Mouse (Mus musculus): ENCODE results near the gene Gm10226. TPM values are rescaled to one million over a fixed set of nuclear protein-coding genes. Genes with fewer than 3 reads are reported as not detected.
"Not testable (repeated sequence)": the region's sequence is repeated elsewhere in the genome, so short reads cannot be mapped to it uniquely, and the experiment has no call there.

The Gm10226 gene
- 12.7 TPM in 1 of 2 replicates, not detected in the other for total RNA-seq (2014; fragmentation: Nextera tagmentation)
- total RNA-seq (2017), result 69.3 TPM in 1 of 2 replicates, not detected in the other

DNA sequence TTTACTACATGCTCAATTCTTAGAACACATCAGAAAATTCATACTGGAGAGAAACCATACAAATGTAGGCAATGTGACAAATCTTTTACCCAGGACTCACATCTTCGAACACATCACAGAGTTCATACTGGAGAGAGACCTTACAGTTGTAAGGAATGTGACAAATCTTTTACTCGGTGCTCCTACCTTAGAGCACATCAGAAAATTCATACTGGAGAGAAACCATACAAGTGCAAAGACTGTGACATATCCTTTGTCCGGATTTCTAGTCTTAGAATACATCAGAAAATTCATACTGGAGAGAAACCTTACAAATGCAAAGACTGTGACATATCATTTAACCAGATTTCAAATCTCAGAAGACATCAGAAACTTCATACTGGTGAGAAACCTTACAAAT lies at the start of gene Gm10226:
Gene Gm10226 (plus strand): TSS at position 301 of the 400 bp plus-strand sequence.
- no peak for ATAC-seq (replicated peaks; ENCODE audit: low FRiP score, low TSS enrichment, poor library complexity, severe bottlenecking)

DNA sequence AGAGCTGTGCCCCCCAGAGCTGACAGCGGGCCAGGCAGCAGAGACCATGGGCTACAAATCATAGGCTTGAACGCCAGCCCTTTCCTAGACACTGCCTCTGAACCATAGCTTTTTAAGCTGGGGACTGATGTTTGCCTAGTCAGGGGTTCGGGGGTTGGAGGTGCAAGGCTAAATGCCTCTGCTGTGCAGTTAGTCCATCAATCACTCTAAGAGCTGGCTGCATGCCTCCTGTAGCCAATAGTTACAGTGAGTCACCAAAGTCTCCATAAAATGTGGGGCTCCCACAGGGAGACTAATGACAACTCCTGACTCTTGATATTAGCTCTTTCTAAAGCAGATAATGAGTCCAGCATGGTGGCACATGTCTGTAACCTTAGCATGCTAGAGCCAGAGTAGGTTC lies 42.9 kb upstream of the Gm10226 start:
- no peak for ATAC-seq (replicated peaks; ENCODE audit: low FRiP score, low TSS enrichment, poor library complexity, severe bottlenecking)

DNA sequence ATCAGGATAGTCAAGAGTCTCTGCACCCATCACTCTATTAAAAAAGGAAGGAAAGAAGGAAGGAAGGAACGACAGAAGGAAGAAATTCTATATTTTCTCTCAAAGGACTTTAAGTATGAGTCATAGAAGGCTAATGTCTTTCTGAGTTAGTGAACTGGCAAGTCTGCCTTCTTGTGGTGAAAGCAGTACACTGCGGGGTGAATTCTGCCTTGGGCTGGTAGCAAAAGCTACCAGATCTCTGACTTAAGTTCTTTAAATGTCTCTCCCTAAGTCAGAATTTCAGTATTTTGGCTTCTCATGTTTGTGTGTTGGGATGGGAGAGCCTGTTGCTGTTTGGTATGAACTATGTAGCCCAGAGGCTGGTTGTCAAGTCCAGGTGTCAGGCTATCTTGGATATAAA lies 41.7 kb upstream of the Gm10226 start:
- peak; percentile 72 for ATAC-seq (replicated peaks; ENCODE audit: low FRiP score, low TSS enrichment, poor library complexity, severe bottlenecking)

DNA sequence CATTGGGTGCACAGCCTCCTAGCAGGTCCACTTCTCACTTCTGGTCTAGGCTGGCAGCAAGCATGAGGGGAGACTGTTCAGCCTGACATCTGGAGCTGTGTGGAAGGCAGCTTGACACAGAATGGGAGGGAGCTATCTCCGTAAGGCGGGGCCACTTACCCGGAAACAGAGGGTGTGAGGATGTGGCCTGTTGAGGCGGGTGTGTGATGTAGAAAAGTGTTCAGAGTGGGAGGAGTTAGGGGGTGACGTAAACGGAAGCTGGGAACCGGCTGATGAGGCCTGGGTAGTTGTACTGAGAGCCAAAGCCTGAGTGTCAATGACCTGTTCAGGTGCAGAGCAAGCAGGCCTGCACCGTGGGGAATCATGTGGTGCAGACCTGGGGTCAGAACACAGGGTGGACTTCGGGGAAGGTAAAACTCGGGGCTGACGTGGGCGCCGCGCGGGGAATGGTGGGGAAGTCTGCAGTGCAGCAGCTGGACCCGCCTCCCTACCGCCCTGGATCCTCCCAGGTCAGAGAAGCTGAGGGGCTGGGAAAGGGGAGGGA lies 41.2 kb upstream of the Gm10226 start, which contains the start of gene Zfp983:
Gene Zfp983 (plus strand): TSS at position 261 of the 544 bp plus-strand sequence.
- peak; percentile 99 for ATAC-seq (replicated peaks; ENCODE audit: low FRiP score, low TSS enrichment, poor library complexity, severe bottlenecking)

DNA sequence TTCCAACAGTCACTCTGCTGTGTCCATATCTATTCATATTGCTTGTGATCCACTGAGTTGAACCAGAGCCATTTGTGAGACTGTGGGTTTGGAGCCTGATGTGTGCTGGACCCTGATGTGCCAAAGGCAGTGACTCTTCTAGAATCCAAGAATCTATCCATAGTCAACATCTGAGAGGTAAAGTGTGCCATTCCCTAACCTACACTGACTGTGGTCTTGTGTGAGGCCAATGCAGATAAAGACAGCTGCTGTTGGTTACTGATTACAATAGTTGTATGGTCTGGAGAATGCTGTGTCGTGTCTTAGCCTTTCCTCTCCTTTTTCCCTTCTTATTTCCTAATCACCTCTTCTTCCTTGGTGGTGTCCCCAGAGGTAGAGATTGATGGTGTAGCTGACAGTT lies 12.8 kb upstream of the Gm10226 start:
- peak; percentile 71 for ATAC-seq (replicated peaks; ENCODE audit: low FRiP score, low TSS enrichment, poor library complexity, severe bottlenecking)

DNA sequence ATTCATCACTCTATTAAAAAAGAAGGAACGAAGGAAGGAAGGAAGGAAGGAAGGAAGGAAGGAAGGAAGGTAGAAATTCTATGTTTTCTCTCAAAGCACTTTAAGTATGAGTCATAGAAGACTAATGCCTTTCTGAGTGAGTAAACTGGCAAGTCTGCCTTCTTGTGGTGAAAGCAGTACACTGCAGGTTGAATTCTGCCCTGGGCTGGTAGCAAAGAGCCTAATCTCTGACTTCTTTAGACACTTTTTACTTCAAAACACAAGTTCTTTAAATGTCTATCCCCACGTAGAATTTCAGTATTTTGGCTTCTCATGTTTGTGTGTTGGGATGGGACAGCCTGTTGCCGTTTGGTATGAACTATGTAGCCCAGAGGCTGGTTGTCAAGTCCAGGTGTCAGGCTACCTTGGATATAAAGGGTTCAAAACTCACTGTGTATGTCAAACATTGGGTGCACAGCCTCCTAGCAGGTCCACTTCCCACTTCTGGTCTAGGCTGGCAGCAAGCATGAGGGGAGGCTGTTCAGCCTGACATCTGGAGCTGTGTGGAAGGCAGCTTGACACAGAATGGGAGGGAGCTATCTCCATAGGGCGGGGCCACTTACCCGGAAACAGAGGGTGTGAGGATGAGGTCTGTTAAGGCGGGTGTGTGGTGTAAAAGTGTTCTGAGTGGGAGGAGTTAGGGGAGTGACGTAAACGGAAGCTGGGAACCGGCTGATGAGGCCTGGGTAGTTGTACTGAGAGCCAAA lies 12.2 kb upstream of the Gm10226 start:
- ATAC-seq (replicated peaks; ENCODE audit: low FRiP score, low TSS enrichment, poor library complexity, severe bottlenecking), result peak; percentile 98

DNA sequence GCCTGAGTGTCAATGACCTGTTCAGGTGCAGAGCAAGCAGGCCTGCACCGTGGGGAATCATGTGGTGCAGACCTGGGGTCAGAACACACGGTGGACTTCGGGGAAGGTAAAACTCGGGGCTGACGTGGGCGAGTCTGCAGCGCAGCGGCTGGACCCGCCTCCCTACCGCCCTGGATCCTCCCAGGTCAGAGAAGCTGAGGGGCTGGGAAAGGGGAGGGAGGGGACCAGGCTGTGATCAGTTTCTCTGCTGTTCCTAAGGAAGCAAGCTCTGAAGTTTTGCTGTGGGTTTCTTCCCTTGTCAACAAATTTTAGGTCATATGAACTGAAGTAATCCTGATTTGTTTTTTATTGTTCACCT lies 11.7 kb upstream of the Gm10226 start:
- peak; percentile 78 for ATAC-seq (replicated peaks; ENCODE audit: low FRiP score, low TSS enrichment, poor library complexity, severe bottlenecking)

DNA sequence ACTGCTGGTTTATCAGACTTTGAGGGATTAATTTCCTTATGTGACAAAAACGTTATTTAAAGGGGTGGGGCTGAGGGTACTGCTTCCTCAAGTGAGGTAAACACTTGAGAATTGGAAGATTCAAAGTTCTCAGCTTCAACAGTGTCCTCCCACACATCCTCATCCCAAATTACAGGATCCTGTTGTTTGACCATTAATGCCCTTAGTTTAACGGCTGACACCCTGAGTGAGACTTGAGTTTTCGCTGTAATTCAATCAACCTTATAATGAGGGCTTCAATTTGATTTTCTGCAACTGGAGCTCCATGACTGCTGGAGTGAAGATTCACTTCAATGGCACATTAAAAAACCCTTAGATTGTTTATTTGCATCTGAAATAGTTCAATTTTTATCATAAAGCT lies 1.7 kb downstream of the Gm10226 start:
- no peak for ATAC-seq (replicated peaks; ENCODE audit: low FRiP score, low TSS enrichment, poor library complexity, severe bottlenecking)

DNA sequence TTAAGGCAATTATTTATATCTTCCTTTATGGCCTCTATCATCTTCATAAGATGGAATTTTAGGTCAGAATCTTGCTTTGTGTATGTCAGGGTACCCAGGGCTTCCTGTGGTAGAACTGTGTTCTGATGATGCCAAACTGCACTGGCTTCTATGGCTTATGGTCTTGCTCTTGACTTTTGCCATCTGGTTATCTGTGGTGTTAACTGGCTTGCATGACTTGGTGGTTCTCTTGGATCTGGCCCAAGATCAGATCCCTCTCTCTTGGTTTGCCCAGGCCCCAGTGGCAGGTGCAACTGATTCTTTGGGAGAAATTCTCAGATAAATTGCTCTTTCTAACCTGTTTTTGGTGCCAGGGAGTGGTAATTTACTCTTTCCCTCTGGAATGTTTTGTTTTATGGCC lies 4.4 kb downstream of the Gm10226 start:
- ATAC-seq (replicated peaks; ENCODE audit: low FRiP score, low TSS enrichment, poor library complexity, severe bottlenecking), result peak; percentile 79

DNA sequence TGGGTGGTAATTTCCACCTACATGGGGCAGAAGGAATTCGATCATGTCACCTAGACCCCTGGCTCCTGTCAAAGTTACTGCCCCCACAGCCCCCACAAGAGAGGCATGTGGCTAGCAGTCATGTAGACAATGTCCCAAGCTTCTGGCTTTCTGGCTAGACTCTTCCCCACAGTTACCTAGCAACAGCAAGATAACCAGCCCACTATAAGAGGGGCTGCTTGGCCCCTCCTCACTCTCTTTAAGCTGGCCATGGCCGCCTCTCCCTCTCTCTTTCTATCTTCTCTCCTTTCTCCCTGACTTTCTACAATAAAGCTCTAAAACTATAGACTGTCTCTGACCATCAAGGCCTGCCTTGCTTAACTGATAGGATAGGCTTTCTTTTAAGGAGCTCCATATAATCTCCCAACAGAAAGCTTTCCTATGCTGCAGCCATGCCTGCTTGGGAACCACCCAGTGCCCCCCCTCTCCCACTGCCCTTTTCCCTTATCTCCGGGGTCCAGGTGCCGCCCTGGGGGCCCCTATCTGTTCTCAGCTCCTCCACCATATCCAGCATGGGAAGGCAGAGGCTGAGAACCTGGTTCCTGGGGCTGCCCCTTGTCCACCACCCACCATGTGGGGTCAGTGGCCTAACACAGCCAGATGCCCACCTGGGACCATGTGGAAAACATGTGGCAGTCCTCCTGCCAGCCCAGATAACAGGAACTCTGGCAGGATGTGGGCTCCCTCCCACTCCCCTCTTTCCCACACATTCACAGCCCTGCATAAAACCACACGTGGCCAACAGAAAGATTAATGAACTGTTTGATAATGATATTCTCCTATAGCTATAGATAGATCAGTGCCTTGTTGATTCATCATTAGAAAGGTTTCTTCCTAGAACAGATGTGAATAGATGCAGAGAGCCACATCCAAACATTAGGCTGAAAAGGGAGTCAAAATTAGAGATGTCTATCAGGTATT lies 10.9 kb downstream of the Gm10226 start:
- ATAC-seq (replicated peaks; ENCODE audit: low FRiP score, low TSS enrichment, poor library complexity, severe bottlenecking), result peak; percentile 85

DNA sequence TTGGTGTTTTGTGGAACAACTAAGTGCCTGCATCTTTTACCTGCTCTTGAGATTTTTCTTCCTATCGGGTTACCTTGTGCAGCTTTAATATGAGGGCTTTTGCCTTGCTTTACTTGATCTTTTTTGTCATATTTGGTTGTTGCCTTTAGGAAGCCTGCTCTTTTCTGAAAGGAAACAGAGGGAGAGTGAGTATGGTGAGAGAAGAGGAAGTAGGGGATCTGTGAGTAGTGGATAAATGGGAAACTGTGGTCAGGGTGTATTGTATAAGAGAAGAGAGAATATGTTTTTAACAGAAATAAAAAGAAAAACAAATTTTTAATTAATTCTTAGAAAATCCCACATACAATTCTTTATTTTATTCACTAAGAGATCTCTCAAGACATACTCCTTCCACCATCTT lies 11.8 kb downstream of the Gm10226 start:
- ATAC-seq (replicated peaks; ENCODE audit: low FRiP score, low TSS enrichment, poor library complexity, severe bottlenecking), result no peak

DNA sequence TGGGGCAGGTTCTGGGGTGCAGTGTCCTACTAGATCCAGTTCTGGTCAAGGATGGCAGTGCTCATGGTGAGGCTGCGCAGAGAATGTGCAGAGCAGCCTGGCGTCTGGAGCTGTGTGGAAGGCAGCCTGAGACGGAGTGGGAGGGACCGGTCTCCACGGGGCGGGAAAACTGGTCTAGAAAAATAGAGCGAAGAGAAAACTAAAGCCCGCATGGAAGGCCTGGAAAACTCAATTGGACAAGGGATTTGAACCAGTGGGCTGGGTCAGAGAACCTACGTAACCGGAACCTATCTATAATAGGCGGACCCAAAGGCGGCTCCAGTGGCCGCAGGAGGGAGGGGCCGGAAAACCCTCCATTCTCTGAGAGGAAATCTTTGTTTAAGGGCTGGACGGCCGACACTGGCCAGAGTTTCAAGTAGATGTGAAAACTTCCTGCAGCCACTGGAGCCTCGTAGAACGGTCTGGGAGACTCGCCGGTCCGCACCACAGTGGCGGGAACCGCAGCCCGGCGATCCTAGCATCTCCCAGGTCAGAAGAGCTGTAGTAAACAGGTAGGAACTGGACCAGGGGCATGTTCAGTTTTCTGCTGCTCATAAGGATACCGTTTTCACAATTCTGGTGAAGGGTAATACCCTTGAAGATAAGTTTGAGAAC lies 15.8 kb downstream of the Gm10226 start, which contains the start of gene Zfp760:
Gene Zfp760 (plus strand): TSS at position 399 of the 654 bp plus-strand sequence.
- ATAC-seq (replicated peaks; ENCODE audit: low FRiP score, low TSS enrichment, poor library complexity, severe bottlenecking), result peak; percentile 87

DNA sequence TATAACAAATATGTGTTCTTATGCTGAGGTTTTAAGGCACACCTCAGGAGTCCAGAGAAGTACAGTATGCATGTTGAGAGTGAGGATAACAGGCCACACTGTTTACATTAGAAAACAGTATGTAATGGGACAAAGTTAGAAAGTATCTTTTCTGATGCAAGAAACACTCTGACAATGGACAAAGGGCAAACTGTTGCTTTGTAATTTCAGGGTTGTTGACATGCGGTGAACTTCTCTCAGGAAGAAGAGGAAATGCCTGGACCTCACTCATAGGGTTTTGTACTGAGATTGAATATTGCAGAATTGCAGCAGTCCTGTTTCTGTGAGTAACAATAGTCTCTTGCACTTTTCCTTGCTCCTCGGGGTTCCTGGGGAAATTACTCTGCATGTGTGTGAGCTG lies 16.7 kb downstream of the Gm10226 start:
- ATAC-seq (replicated peaks; ENCODE audit: low FRiP score, low TSS enrichment, poor library complexity, severe bottlenecking), result 0 out of 2 replicates have a peak, but pooled peaks have one; percentile 24

DNA sequence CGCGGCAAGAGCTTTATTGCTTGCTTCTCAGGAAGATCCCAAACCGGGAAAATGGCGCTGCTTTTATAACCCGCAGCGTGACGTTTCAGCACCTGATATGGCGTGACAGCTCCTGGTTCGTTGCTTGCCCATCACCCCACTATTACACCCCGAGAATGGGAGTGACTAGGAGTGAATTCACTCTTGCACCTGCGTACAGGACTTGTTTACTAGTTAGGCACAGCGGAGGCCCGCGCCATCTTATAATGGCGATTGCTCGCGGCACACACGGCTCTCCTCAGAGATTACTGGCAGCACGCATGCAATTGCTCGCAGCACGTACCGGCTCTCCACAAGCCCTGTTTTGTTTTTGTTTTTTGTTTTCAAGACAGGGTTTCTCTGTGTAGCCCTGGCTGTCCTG lies 38.8 kb downstream of the Gm10226 start, which contains the start of gene Zfp229:
Gene Zfp229 (plus strand): TSS at position 301 of the 400 bp plus-strand sequence.
- ATAC-seq (replicated peaks; ENCODE audit: low FRiP score, low TSS enrichment, poor library complexity, severe bottlenecking), result not testable (repeated sequence)

DNA sequence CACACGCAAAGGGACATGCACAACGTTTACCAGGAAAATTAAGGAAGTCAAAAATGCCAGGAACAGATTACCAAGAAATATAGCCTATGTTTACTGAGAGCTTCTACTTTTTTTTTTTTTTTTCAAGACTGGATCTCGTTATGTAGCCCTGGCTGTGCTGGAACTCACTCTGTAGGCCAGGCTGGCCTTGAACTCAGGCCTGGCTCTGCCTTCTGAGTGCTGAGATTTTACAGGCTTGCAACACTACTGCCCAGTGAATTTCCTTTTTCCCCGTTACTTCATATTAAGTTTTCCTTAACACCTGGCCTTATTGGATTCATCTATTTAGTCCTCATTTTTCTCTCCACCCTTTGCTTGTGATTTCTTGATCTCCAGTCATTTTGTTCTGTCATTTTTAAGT lies 41.4 kb downstream of the Gm10226 start:
- ATAC-seq (replicated peaks; ENCODE audit: low FRiP score, low TSS enrichment, poor library complexity, severe bottlenecking), result no peak

DNA sequence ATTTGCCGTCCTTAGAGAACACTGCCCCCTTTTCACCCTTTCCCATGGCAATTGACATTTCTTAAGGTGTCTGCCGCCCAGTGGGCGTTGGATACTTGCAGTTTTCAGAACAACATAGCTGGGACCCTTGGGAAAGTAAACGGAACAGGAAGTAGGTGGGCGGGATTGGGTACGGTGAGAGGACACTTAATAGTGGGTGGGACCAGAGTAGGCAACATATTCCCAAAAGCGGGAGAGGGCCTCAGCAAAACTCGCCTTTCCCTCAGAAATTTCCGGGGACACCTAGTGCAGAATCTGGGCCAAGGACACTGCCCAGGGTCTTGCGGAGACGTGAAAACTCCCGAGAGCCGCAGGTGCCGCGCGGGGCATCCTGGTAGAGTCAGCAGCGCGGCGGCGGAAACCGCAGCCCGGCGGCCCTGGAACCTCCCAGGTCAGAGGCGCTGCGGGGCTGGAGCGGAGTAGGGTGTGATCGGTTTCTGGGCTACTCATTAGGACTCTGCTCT lies 41.9 kb downstream of the Gm10226 start:
- ATAC-seq (replicated peaks; ENCODE audit: low FRiP score, low TSS enrichment, poor library complexity, severe bottlenecking), result peak; percentile 97

Data from megakaryocyte-erythroid progenitor cell, adult 5-6 weeks (primary cell).